Comparison of ENCODE assay signal across 27 mouse cellular contexts in genomic region chr3:146063146-146063545, GRCm38 (mm10). TPM values are rescaled to one million over a fixed set of nuclear protein-coding genes. Genes with fewer than 3 reads are reported as not detected.
DNase-seq lines count a peak whose midpoint lies in the region; ATAC-seq lines count a peak whose summit lies in the region.
"Had no signal": no experiment of that assay in that cellular context is flagged by ENCODE, and none has a peak within 500 bp of the region (broad histone marks: within the 10 kb centered on the region; RNA-seq: fewer than 3 reads in every experiment).

No protein-coding gene starts in this region.

- H3K27me3 ChIP-seq in forebrain, embryonic 14.5 days (replicated peaks; ENCODE audit: control insufficient read depth, insufficient read depth, low read length) = no peaks in the 10 kb centered on the region
- H3K27me3 ChIP-seq in hindbrain, embryonic 16.5 days (replicated peaks; ENCODE audit: control insufficient read depth, insufficient read depth, low read length) = no peaks in the 10 kb centered on the region
- H3K27me3 ChIP-seq: embryonic facial prominence, embryonic 15.5 days; heart, embryonic 13.5 days; hindbrain, embryonic 15.5 days had no signal

- H3K9ac ChIP-seq in forebrain, embryonic 14.5 days (ENCODE audit: low read length) = no peak overlapping the region
- H3K9ac ChIP-seq in hindbrain, embryonic 16.5 days (ENCODE audit: low read depth, low read length) = no peak overlapping the region
- H3K9ac ChIP-seq: embryonic facial prominence, embryonic 15.5 days; heart, embryonic 13.5 days; hindbrain, embryonic 15.5 days had no signal

- ATAC-seq in forebrain, embryonic 14.5 days = no peak
- ATAC-seq in hindbrain, embryonic 16.5 days = no peak
- ATAC-seq in granulocyte monocyte progenitor cell, adult 5-6 weeks (replicated peaks; ENCODE audit: poor library complexity, severe bottlenecking) = no peak
- ATAC-seq: activated CD4-positive, CD25-positive, alpha-beta regulatory T cell, adult 4 months; forebrain, embryonic 16.5 days; inflammation-experienced regulatory T-cells, adult 6 months had no signal

- no peaks in the 10 kb centered on the region for H3K9me3 ChIP-seq in forebrain, embryonic 14.5 days (replicated peaks; ENCODE audit: control insufficient read depth, low read length)
- no peaks in the 10 kb centered on the region for H3K9me3 ChIP-seq in hindbrain, embryonic 16.5 days (ENCODE audit: control insufficient read depth, low read length)
- H3K9me3 ChIP-seq: embryonic facial prominence, embryonic 15.5 days; forebrain, embryonic 10.5 days; heart, embryonic 13.5 days; hindbrain, embryonic 15.5 days had no signal

- H3K4me2 ChIP-seq in forebrain, embryonic 14.5 days (ENCODE audit: low read length) = no peak overlapping the region
- no peak overlapping the region for H3K4me2 ChIP-seq in hindbrain, embryonic 16.5 days (ENCODE audit: low read length)
- H3K4me2 ChIP-seq: embryonic facial prominence, embryonic 15.5 days; heart, embryonic 13.5 days; hindbrain, embryonic 15.5 days had no signal

- no peaks in the 10 kb centered on the region for H3K4me1 ChIP-seq in forebrain, embryonic 14.5 days (ENCODE audit: control insufficient read depth, insufficient read depth, low read length)
- no peaks in the 10 kb centered on the region for H3K4me1 ChIP-seq in hindbrain, embryonic 16.5 days (ENCODE audit: control insufficient read depth, insufficient read depth, low read depth, low read length)
- H3K4me1 ChIP-seq: forebrain, embryonic 10.5 days; heart, embryonic 13.5 days; hindbrain, embryonic 15.5 days had no signal

- DNase-seq in spleen, postnatal 4 days (ENCODE audit: low spot score in 2 of 2) = peak; percentile 4 to 42
- no peak for DNase-seq in spleen, postnatal 36 days (ENCODE audit: low spot score in 2 of 2)
- peak; percentile 71 for DNase-seq in naive thymus-derived CD4-positive, alpha-beta T cell, adult 2 months (ENCODE audit: low read depth)
- DNase-seq in thymus, postnatal 14 days = peak; percentile 70
- no peak for DNase-seq in cerebellum, adult 8-10 months
- no peak for DNase-seq in forebrain, embryonic 14.5 days (ENCODE audit: low spot score)
- DNase-seq: adrenal gland, postnatal 25 days; cerebellum, adult 18-20 months; cerebellum, postnatal 10 days; gastrocnemius, postnatal 10 days; heart, postnatal 36 days had no signal

- 92% methylated on average over 11 of the region's 11 CpGs for WGBS in forebrain, embryonic 14.5 days
- 89% methylated on average over 11 of the region's 11 CpGs for WGBS in hindbrain, embryonic 16.5 days

- H3K36me3 ChIP-seq in forebrain, embryonic 14.5 days (ENCODE audit: control insufficient read depth, insufficient read depth, low read length) = no peaks in the 10 kb centered on the region
- no peaks in the 10 kb centered on the region for H3K36me3 ChIP-seq in hindbrain, embryonic 16.5 days (ENCODE audit: control insufficient read depth, insufficient read depth, low read length)
- H3K36me3 ChIP-seq: embryonic facial prominence, embryonic 15.5 days; forebrain, embryonic 10.5 days; heart, embryonic 13.5 days; hindbrain, embryonic 15.5 days had no signal

- H3K27ac ChIP-seq in forebrain, embryonic 14.5 days (ENCODE audit: low read depth, low read length) = no peak overlapping the region
- no peak overlapping the region for H3K27ac ChIP-seq in hindbrain, embryonic 16.5 days (ENCODE audit: low read depth, low read length)
- H3K27ac ChIP-seq: embryonic facial prominence, embryonic 15.5 days; forebrain, embryonic 10.5 days; heart, embryonic 13.5 days; hindbrain, embryonic 15.5 days had no signal

- no peak overlapping the region for H3K4me3 ChIP-seq in forebrain, embryonic 14.5 days (ENCODE audit: low read depth, low read length)
- H3K4me3 ChIP-seq in hindbrain, embryonic 16.5 days (ENCODE audit: low read length) = no peak overlapping the region
- H3K4me3 ChIP-seq: embryonic facial prominence, embryonic 15.5 days; erythroblast, embryonic 14.5 days; forebrain, embryonic 10.5 days; heart, embryonic 13.5 days; hindbrain, embryonic 15.5 days had no signal

RNA-seq across cellular contexts. Expression of gene Wdr63, which starts 44.8 kb away (rescaled TPM):
- polyA plus RNA-seq in forebrain, embryonic 14.5 days (2014; fragmentation: Nextera tagmentation; extraction: Ambion mirVana) = 1.5 and 2.1 TPM in 2 replicates
- 1.2 and 1.3 TPM in 2 replicates for polyA plus RNA-seq in hindbrain, embryonic 16.5 days (2015; fragmentation: Nextera tagmentation; extraction: Ambion mirVana)
- total RNA-seq in granulocyte monocyte progenitor cell, adult 5-6 weeks (2014; fragmentation: Nextera tagmentation) = not detected in 2 replicates
- total RNA-seq in granulocyte monocyte progenitor cell, adult 5-6 weeks (2017) = not detected in 2 replicates
- total RNA-seq: adrenal gland, adult 18-20 months; adrenal gland, postnatal 25 days; gastrocnemius, postnatal 10 days; gastrocnemius, postnatal 4 days; heart, postnatal 36 days; MEL had no signal
- polyA plus RNA-seq: activated CD4-positive, CD25-positive, alpha-beta regulatory T cell, adult 4 months; erythroblast, embryonic 14.5 days; forebrain, embryonic 10.5 days; frontal cortex, adult 2 months; heart, embryonic 13.5 days; heart, postnatal 0 days had no signal

RNA-seq across cellular contexts. Expression of gene Mcoln3, which starts 54.1 kb away (rescaled TPM):
- 0.40 and 0.46 TPM in 2 replicates for polyA plus RNA-seq in forebrain, embryonic 14.5 days (2014; fragmentation: Nextera tagmentation; extraction: Ambion mirVana)
- polyA plus RNA-seq in hindbrain, embryonic 16.5 days (2015; fragmentation: Nextera tagmentation; extraction: Ambion mirVana) = 0.27 and 0.28 TPM in 2 replicates
- not detected in 2 replicates for total RNA-seq in granulocyte monocyte progenitor cell, adult 5-6 weeks (2014; fragmentation: Nextera tagmentation)
- total RNA-seq in granulocyte monocyte progenitor cell, adult 5-6 weeks (2017) = not detected in 2 replicates
- total RNA-seq: adrenal gland, adult 18-20 months; adrenal gland, postnatal 25 days; gastrocnemius, postnatal 10 days; heart, postnatal 36 days; MEL had no signal
- polyA plus RNA-seq: C2C12; erythroblast, embryonic 14.5 days; frontal cortex, adult 2 months had no signal

Comparison
In these comparisons a context has a peak if more than half of its experiments do, and no peak if none do; other contexts are left out.
1. DNase-seq: peak in spleen, postnatal 4 days (2 of 2), naive thymus-derived CD4-positive, alpha-beta T cell, adult 2 months (single experiment) and thymus, postnatal 14 days (single experiment); none in spleen, postnatal 36 days (0 of 2), cerebellum, adult 8-10 months (single experiment) and forebrain, embryonic 14.5 days (single experiment).